Mouse (Mus musculus): ENCODE measurements around the gene Hoga1. TPM values are rescaled to one million over a fixed set of nuclear protein-coding genes. Genes with fewer than 3 reads are reported as not detected.

Gene Hoga1
- polyA plus RNA-seq, 1 experiment = 0.93 TPM

GRCm38 (mm10) chr19:42061443-42061842 lies 16.0 kb downstream of the Hoga1 start:
- Histone ChIP-seq H3K27me3 (replicated peaks) (peaks cover 57% of the 10 kb centered on the region), H3K36me3 (replicated peaks; ENCODE audit: low read length) (no peaks in the 10 kb centered on the region), H3K4me1 (no peaks in the 10 kb centered on the region), H3K9me3 (no peaks in the 10 kb centered on the region), H3K4me3 (replicated peaks) (no peak overlapping the region)
- TF ChIP-seq GATA1 (IDR thresholded peaks at IDR 0.05; ENCODE audit: borderline replicate concordance, low read length) (no peak), FLI1 (IDR thresholded peaks at IDR 0.05; ENCODE audit: low read length) (no peak)

DNA sequence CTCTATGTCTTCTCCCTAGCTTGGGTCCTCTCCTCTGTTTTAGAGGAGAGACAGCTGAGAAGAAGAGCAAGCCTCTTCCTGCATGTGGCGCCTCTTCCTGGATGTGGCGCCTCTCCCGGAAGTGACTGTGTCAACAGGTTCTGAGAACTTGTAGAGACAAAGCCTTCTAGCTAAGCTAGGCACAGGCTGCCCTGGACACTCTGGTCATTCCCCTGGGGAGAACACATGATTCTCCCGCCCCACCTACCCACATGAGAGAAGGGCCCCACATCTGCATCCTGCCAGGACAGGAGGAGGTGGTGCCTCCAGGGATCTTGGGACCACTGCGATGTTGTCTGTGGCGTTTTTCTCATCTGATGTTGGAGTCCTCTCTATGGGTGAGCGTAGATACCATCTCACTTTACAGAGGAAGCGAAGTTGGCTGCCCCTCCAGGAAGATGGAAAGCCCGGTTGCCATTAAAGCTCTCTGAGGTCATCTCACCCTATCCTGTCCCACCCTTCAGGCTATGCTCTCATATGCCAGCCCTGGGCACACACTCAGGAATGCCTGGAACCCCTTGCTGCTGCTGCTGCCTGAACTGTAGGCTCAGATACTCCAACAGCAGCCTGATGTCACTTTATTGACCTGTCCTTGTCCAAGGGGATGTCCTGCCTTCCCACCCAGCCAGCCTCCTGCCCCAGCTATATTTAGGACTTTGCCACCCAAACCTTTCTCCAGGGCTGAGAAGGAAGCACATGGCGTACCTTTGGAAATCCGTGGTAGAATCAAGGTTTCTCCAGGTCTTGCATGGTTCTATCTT lies 23.2 kb downstream of the Hoga1 start:
- Histone ChIP-seq H3K9me3 (peaks cover 7% of the 10 kb centered on the region), H3K4me1 (peaks cover 21% of the 10 kb centered on the region), H3K4me3 (replicated peaks) (no peak overlapping the region), H3K27me3 (replicated peaks) (peaks cover 3% of the 10 kb centered on the region), H3K36me3 (replicated peaks; ENCODE audit: low read length) (no peaks in the 10 kb centered on the region)
- no peak for TF ChIP-seq FLI1 (IDR thresholded peaks at IDR 0.05; ENCODE audit: low read length)
- no peak for TF ChIP-seq GATA1 (IDR thresholded peaks at IDR 0.05; ENCODE audit: borderline replicate concordance, low read length)

DNA sequence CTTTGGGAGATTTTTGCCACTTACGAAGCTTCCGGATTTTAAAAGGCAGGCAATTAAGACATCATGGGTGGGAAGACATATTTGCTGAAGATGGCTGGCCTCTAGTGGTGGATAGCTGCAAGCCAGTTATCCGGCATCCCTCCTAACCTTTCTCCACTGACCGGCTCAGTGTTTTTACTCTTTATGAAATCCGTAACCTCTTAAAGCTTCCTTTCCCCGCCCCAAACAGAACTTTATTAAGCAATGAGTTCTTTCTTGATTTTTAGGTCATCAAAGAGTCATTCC lies 23.8 kb downstream of the Hoga1 start:
- Histone ChIP-seq H3K27me3 (replicated peaks) (no peaks in the 10 kb centered on the region), H3K9me3 (peaks cover 7% of the 10 kb centered on the region), H3K4me1 (peaks cover 21% of the 10 kb centered on the region), H3K36me3 (replicated peaks; ENCODE audit: low read length) (no peaks in the 10 kb centered on the region), H3K4me3 (replicated peaks) (no peak overlapping the region)
- TF ChIP-seq FLI1 (IDR thresholded peaks at IDR 0.05; ENCODE audit: low read length) (no peak), GATA1 (IDR thresholded peaks at IDR 0.05; ENCODE audit: borderline replicate concordance, low read length) (no peak)

GRCm38 (mm10) chr19:42071221-42071620 lies 25.8 kb downstream of the Hoga1 start:
- TF ChIP-seq FLI1 (IDR thresholded peaks at IDR 0.05; ENCODE audit: low read length) = no peak
- no peak for TF ChIP-seq GATA1 (IDR thresholded peaks at IDR 0.05; ENCODE audit: borderline replicate concordance, low read length)
- H3K9me3 ChIP-seq = peaks cover 7% of the 10 kb centered on the region
- peaks cover 21% of the 10 kb centered on the region for H3K4me1 ChIP-seq
- peaks cover 10% of the 10 kb centered on the region for H3K36me3 ChIP-seq (replicated peaks; ENCODE audit: low read length)
- H3K4me3 ChIP-seq (replicated peaks) = no peak overlapping the region
- no peaks in the 10 kb centered on the region for H3K27me3 ChIP-seq (replicated peaks)

GRCm38 (mm10) chr19:42071886-42072608 lies 26.6 kb downstream of the Hoga1 start:
- Histone ChIP-seq H3K9me3 (peaks cover 7% of the 10 kb centered on the region), H3K27me3 (replicated peaks) (no peaks in the 10 kb centered on the region), H3K4me3 (replicated peaks) (no peak overlapping the region), H3K36me3 (replicated peaks; ENCODE audit: low read length) (peaks cover 10% of the 10 kb centered on the region), H3K4me1 (peaks cover 21% of the 10 kb centered on the region)
- TF ChIP-seq FLI1 (IDR thresholded peaks at IDR 0.05; ENCODE audit: low read length) (no peak), GATA1 (IDR thresholded peaks at IDR 0.05; ENCODE audit: borderline replicate concordance, low read length) (no peak)

- Histone ChIP-seq H3K27me3 (replicated peaks) (no peaks in the 10 kb centered on the region), H3K4me1 (peaks cover 21% of the 10 kb centered on the region), H3K4me3 (replicated peaks) (no peak overlapping the region), H3K36me3 (replicated peaks; ENCODE audit: low read length) (peaks cover 10% of the 10 kb centered on the region), H3K9me3 (peaks cover 7% of the 10 kb centered on the region)
- TF ChIP-seq GATA1 (IDR thresholded peaks at IDR 0.05; ENCODE audit: borderline replicate concordance, low read length) = no peak
Observed at GRCm38 (mm10) chr19:42072802-42073201, 27.4 kb downstream of the Hoga1 start.

DNA sequence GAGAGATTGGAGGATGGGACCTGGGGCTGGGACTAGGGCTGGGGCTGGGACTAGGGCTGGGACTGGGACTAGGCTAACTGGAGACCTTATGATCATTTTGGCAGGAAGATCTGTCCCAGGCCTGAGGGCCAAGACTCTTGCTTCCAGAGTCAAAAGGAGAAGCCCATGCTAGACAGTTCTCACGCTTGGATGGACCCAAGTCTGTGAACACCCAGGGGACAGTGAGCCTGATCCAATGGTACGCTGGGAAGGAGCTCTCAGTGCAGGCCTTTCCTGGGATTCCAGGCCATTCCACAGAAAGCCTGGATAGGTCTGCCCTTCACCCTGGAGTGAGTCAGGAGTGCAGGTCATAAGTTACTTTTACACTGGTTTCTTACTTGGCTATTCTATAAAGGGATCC lies 29.6 kb downstream of the Hoga1 start:
- no peak for TF ChIP-seq FLI1 (IDR thresholded peaks at IDR 0.05; ENCODE audit: low read length)
- no peak for TF ChIP-seq GATA1 (IDR thresholded peaks at IDR 0.05; ENCODE audit: borderline replicate concordance, low read length)

GRCm38 (mm10) chr19:42075992-42076391 lies 30.6 kb downstream of the Hoga1 start:
- Histone ChIP-seq H3K9me3 (no peaks in the 10 kb centered on the region), H3K4me1 (peaks cover 28% of the 10 kb centered on the region), H3K36me3 (replicated peaks; ENCODE audit: low read length) (peaks cover 10% of the 10 kb centered on the region), H3K27me3 (replicated peaks) (no peaks in the 10 kb centered on the region), H3K4me3 (replicated peaks) (no peak overlapping the region)
- TF ChIP-seq GATA1 (IDR thresholded peaks at IDR 0.05; ENCODE audit: borderline replicate concordance, low read length) = no peak
- no peak for TF ChIP-seq FLI1 (IDR thresholded peaks at IDR 0.05; ENCODE audit: low read length)

More for the DNA sequence above, 29.6 kb downstream of the Hoga1 start:
- H3K9me3 ChIP-seq = peaks cover 5% of the 10 kb centered on the region
- H3K27me3 ChIP-seq (replicated peaks) = no peaks in the 10 kb centered on the region
- H3K4me1 ChIP-seq = peaks cover 20% of the 10 kb centered on the region
- peaks cover 10% of the 10 kb centered on the region for H3K36me3 ChIP-seq (replicated peaks; ENCODE audit: low read length)
- no peak overlapping the region for H3K4me3 ChIP-seq (replicated peaks)

DNA sequence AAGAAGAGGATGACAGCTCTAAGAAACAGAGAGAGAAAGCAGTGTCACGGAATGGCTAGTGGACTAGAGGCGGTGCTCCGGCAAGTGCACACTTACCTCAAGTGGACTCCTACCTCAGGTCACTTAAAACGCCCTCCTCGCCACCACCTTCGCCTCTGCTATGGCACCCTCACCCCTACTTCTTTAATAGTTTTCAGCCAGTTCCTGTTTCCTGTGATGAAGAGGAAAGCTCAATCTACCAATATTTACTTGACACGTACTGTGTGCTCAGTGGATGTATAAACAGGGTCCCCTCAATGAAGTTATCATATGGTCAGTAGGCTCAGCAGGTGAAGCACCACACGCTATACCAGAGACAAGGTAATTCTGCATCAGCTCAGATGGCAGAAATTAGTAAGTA lies 33.2 kb downstream of the Hoga1 start:
- peaks cover 21% of the 10 kb centered on the region for H3K4me1 ChIP-seq
- TF ChIP-seq FLI1 (IDR thresholded peaks at IDR 0.05; ENCODE audit: low read length) = no peak
- TF ChIP-seq GATA1 (IDR thresholded peaks at IDR 0.05; ENCODE audit: borderline replicate concordance, low read length) = no peak
- no peak overlapping the region for H3K4me3 ChIP-seq (replicated peaks)
- H3K36me3 ChIP-seq (replicated peaks; ENCODE audit: low read length) = peaks cover 10% of the 10 kb centered on the region
- no peaks in the 10 kb centered on the region for H3K9me3 ChIP-seq
- H3K27me3 ChIP-seq (replicated peaks) = no peaks in the 10 kb centered on the region

DNA sequence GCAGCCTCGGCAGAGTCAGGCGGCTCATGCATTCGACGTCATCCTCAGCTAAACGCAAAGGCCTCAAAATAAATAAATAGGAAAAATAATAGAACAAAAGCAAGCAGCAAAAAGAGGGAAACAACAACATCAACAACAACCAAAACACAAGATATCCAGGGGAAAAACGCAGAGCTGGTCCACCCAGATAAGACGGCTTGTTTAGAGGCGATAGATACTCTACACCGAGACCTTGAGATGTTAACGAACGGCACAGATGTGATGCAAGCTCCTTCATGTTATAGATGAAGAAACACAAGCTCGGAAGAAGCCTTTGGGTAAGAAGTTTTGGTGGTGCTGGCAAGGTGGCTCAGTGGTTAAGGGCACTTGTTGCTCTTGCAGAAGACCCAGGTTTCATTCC lies 33.6 kb downstream of the Hoga1 start:
- Histone ChIP-seq H3K4me3 (replicated peaks) (no peak overlapping the region), H3K27me3 (replicated peaks) (no peaks in the 10 kb centered on the region), H3K36me3 (replicated peaks; ENCODE audit: low read length) (peaks cover 10% of the 10 kb centered on the region), H3K9me3 (no peaks in the 10 kb centered on the region), H3K4me1 (peaks cover 21% of the 10 kb centered on the region)
- TF ChIP-seq GATA1 (IDR thresholded peaks at IDR 0.05; ENCODE audit: borderline replicate concordance, low read length) (no peak), FLI1 (IDR thresholded peaks at IDR 0.05; ENCODE audit: low read length) (no peak)
